Mouse (Mus musculus): ENCODE measurements at regions not wholly inside any gene's neighbourhood (a gene's known extent, or its start where the extent isn't known, plus 50 kb on each side); places are given as distances from the start of the nearest gene placed in this dataset.

DNA sequence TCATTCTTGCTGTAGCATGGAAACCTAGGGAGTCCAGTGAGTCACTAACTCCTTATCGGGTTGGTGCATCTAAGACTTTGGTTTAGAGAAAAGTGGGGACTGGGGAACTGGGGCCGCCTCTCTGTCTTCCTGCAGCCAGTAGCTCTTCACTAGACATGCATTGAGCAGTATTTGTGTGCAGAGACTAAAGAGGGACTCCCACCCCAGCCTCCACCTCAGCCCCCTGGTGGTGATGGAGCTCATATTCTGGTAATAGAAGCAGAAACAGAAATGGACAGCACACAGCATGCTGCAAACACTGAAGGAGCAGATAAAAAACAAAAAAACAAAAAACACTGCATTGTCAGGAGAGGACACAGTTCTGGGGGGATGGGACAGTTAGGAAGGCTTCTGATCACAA, 73.3 kb upstream of the Mgme1 start:
- peaks cover 3 to 11% of the 10 kb centered on the region in 2 experiments for H3K4me1 ChIP-seq (ENCODE audit: control insufficient read depth in 1 of 2, insufficient read depth in 2 of 2, low read length in 2 of 2)
- peak; percentile 66 for DNase-seq (ENCODE audit: low read depth, low spot score)

DNA sequence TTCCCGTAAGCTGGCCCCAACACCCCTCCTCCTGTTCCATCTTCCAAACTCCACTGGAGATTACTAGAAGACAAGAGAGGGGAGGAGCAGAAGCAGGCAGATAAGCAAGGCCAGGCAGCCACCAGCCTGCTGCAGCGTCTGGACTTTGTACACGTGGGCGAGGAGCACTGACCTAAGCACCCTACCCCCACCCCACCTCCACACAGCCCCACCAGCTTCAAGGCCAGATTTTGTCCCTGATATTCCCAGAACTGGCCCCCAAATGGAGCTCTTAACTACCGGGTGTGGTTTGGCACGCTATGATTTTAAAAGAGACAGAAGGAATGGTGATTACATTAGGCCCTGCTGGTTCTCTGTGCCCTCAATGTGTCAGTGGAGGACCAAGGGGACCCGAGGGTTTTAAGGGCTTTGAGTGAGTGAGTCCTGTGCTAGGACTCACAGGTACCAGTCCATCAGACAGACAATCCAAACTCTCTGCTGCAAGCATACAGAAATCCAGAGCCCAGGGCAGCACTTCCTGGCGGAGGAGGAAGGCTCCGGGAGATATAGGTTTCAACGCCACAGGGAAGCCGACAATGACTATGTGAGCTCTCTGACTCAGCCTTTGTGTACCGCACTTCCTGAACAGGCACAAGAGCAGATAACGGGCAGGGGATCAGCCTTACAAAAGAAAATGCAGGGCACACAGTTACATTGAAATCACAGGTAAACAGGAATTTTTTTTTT, 72.0 kb upstream of the Mgme1 start:
- Histone ChIP-seq H3K36me3 (ENCODE audit: control insufficient read depth in 1 of 2, insufficient read depth in 2 of 2, low read length in 2 of 2) (peaks cover 0 to 9% of the 10 kb centered on the region in 2 experiments; a peak in 2 of 4 replicates), H3K4me1 (ENCODE audit: control insufficient read depth in 1 of 2, insufficient read depth in 2 of 2, low read length in 2 of 2) (peaks cover 3 to 11% of the 10 kb centered on the region in 2 experiments), H3K27ac (ENCODE audit: control insufficient read depth, low read depth, low read length) (peak overlapping the region; percentile 94), H3K27me3 (ENCODE audit: control insufficient read depth in 1 of 2, insufficient read depth in 2 of 2, low read length in 2 of 2) (no peaks in the 10 kb centered on the region; a peak in 2 of 4 replicates), H3K9me3 (replicated peaks; ENCODE audit: insufficient read depth, low read length) (no peaks in the 10 kb centered on the region), H3K4me3 (ENCODE audit: control insufficient read depth in 1 of 2, insufficient read depth in 1 of 2, low read depth in 2 of 2, low read length in 2 of 2) (peak overlapping the region; percentile 46 to 61), H3K9ac (ENCODE audit: control insufficient read depth, low read depth, low read length, poor library complexity, severe bottlenecking) (peak overlapping the region; percentile 73), H3K79me2 (ENCODE audit: control insufficient read depth, insufficient read depth, low read length, poor library complexity) (no peaks in the 10 kb centered on the region; the same call in 1 of the 2 replicates)
- peak; percentile 92 for DNase-seq (ENCODE audit: low read depth, low spot score)
- peak; percentile 45; the same call in 1 of the 2 replicates for TF ChIP-seq TBP (IDR thresholded peaks at IDR 0.05; ENCODE audit: low read depth, low read length)
- peak; percentile 69 for TF ChIP-seq HCFC1 (IDR thresholded peaks at IDR 0.05; ENCODE audit: low read depth, low read length)
- TF ChIP-seq TAL1 (IDR thresholded peaks at IDR 0.05; ENCODE audit: low read length): peak; percentile 52
- peak; percentile 54; the same call in 1 of the 2 replicates for TF ChIP-seq TCF12 (IDR thresholded peaks at IDR 0.05; ENCODE audit: low read depth, low read length)
- peak; percentile 81 for TF ChIP-seq ZNF384 (IDR thresholded peaks at IDR 0.05; ENCODE audit: low read depth, low read length)
- TF ChIP-seq EP300 (IDR thresholded peaks at IDR 0.05; ENCODE audit: low read depth in 1 of 2, low read length in 2 of 2): peak; percentile 70 to 80
- 0 out of 2 replicates have a peak, but pooled peaks have one; percentile 42 for TF ChIP-seq NRF1 (IDR thresholded peaks at IDR 0.05; ENCODE audit: insufficient read depth, low read depth, low read length, poor library complexity, severe bottlenecking)
- no peak for TF ChIP-seq KAT2A (conservative IDR thresholded peaks at IDR 0.05; ENCODE audit: low read depth, low read length)
- peak; percentile 84 for TF ChIP-seq ELF1 (IDR thresholded peaks at IDR 0.05; ENCODE audit: low read depth, low read length)
- TF ChIP-seq GABPA (IDR thresholded peaks at IDR 0.05; ENCODE audit: low read depth, low read length): no peak
- TF ChIP-seq POLR2A (IDR thresholded peaks at IDR 0.05; ENCODE audit: control insufficient read depth in 1 of 2, insufficient read depth in 1 of 2, low read depth in 1 of 2, low read length in 2 of 2, poor library complexity in 1 of 2): peak; percentile 30 to 65; a peak in 2 of 4 replicates
- no peak for TF ChIP-seq MEF2A (IDR thresholded peaks at IDR 0.05; ENCODE audit: extremely low read depth, insufficient replicate concordance, low read depth, low read length, poor library complexity, severe bottlenecking)
- peak; percentile 56 for TF ChIP-seq RCOR1 (IDR thresholded peaks at IDR 0.05; ENCODE audit: low read depth, low read length)
- TF ChIP-seq MYB (IDR thresholded peaks at IDR 0.05; ENCODE audit: low read depth, low read length): 0 out of 2 replicates have a peak, but pooled peaks have one; percentile 33
- TF ChIP-seq CTCF (IDR thresholded peaks at IDR 0.05 in 2 of 3, conservative IDR thresholded peaks at IDR 0.05 in 1 of 3; ENCODE audit: control insufficient read depth in 1 of 3, insufficient read depth in 1 of 3, low read depth in 2 of 3, low read length in 3 of 3, poor library complexity in 1 of 3, severe bottlenecking in 1 of 3): no peak
- TF ChIP-seq GATA1 (IDR thresholded peaks at IDR 0.05; ENCODE audit: low read depth, low read length): peak; percentile 77
- 0 out of 2 replicates have a peak, but pooled peaks have one; percentile 43 for TF ChIP-seq JUND (IDR thresholded peaks at IDR 0.05; ENCODE audit: low read depth, low read length)
- TF ChIP-seq POLR2AphosphoS2 (IDR thresholded peaks at IDR 0.05; ENCODE audit: low read length): no peak
- peak; percentile 14; the same call in 1 of the 2 replicates for TF ChIP-seq MYC (IDR thresholded peaks at IDR 0.05; ENCODE audit: low read depth, low read length)
- TF ChIP-seq ETS1 (IDR thresholded peaks at IDR 0.05; ENCODE audit: low read depth, low read length): peak; percentile 61; the same call in 1 of the 2 replicates
- no peak for TF ChIP-seq POLR2AphosphoS5 (IDR thresholded peaks at IDR 0.05; ENCODE audit: borderline replicate concordance, low read depth, low read length)
- no peak for TF ChIP-seq RAD21 (IDR thresholded peaks at IDR 0.05; ENCODE audit: low read depth, low read length)

More for the DNA sequence above, 73.3 kb upstream of the Mgme1 start:
- no peak overlapping the region for H3K9ac ChIP-seq (ENCODE audit: control insufficient read depth, low read depth, low read length, poor library complexity, severe bottlenecking)
- no peaks in the 10 kb centered on the region for H3K9me3 ChIP-seq (replicated peaks; ENCODE audit: insufficient read depth, low read length)
- peaks cover 3 to 5% of the 10 kb centered on the region in 2 experiments for H3K27me3 ChIP-seq (ENCODE audit: control insufficient read depth in 1 of 2, insufficient read depth in 2 of 2, low read length in 2 of 2)
- no peak overlapping the region for H3K27ac ChIP-seq (ENCODE audit: control insufficient read depth, low read depth, low read length)
- H3K36me3 ChIP-seq (ENCODE audit: control insufficient read depth in 1 of 2, insufficient read depth in 2 of 2, low read length in 2 of 2): peaks cover 0 to 9% of the 10 kb centered on the region in 2 experiments; a peak in 2 of 4 replicates
- no peaks in the 10 kb centered on the region; the same call in 1 of the 2 replicates for H3K79me2 ChIP-seq (ENCODE audit: control insufficient read depth, insufficient read depth, low read length, poor library complexity)
- no peak for TF ChIP-seq POLR2A (IDR thresholded peaks at IDR 0.05; ENCODE audit: control insufficient read depth in 1 of 2, insufficient read depth in 1 of 2, low read depth in 1 of 2, low read length in 2 of 2, poor library complexity in 1 of 2)
- TF ChIP-seq CTCF (IDR thresholded peaks at IDR 0.05 in 2 of 3, conservative IDR thresholded peaks at IDR 0.05 in 1 of 3; ENCODE audit: control insufficient read depth in 1 of 3, insufficient read depth in 1 of 3, low read depth in 2 of 3, low read length in 3 of 3, poor library complexity in 1 of 3, severe bottlenecking in 1 of 3): peak; percentile 38 to 43 (median 39)
- no peak for TF ChIP-seq MEF2A (IDR thresholded peaks at IDR 0.05; ENCODE audit: extremely low read depth, insufficient replicate concordance, low read depth, low read length, poor library complexity, severe bottlenecking)
- TF ChIP-seq SIN3A (IDR thresholded peaks at IDR 0.05; ENCODE audit: low read length): peak; percentile 29; the same call in 1 of the 2 replicates
- no peak for TF ChIP-seq NRF1 (IDR thresholded peaks at IDR 0.05; ENCODE audit: insufficient read depth, low read depth, low read length, poor library complexity, severe bottlenecking)
- TF ChIP-seq MAX (IDR thresholded peaks at IDR 0.05; ENCODE audit: low read length): 0 out of 2 replicates have a peak, but pooled peaks have one; percentile 30
- peak; percentile 44 for TF ChIP-seq SMC3 (IDR thresholded peaks at IDR 0.05; ENCODE audit: low read depth, low read length)
- TF ChIP-seq E2F4 (IDR thresholded peaks at IDR 0.05; ENCODE audit: borderline replicate concordance, low read depth, low read length): no peak
- TF ChIP-seq ZC3H11A (IDR thresholded peaks at IDR 0.05; ENCODE audit: low read depth, low read length): no peak
- TF ChIP-seq ETS1 (IDR thresholded peaks at IDR 0.05; ENCODE audit: low read depth, low read length): 0 out of 2 replicates have a peak, but pooled peaks have one; percentile 6
- TF ChIP-seq RCOR1 (IDR thresholded peaks at IDR 0.05; ENCODE audit: low read depth, low read length): peak; percentile 49; the same call in 1 of the 2 replicates
- TF ChIP-seq GATA1 (IDR thresholded peaks at IDR 0.05; ENCODE audit: low read depth, low read length): peak; percentile 73
- no peak for TF ChIP-seq BHLHE40 (IDR thresholded peaks at IDR 0.05; ENCODE audit: borderline replicate concordance, low read depth, low read length)
- TF ChIP-seq EP300 (IDR thresholded peaks at IDR 0.05; ENCODE audit: low read depth in 1 of 2, low read length in 2 of 2): 0 out of 4 replicates have a peak, but pooled peaks of 1 of the 2 experiments have one; percentile 4
- 0 out of 4 replicates have a peak overlapping the region, but pooled peaks of 1 of the 2 experiments have one; percentile 3 for H3K4me3 ChIP-seq (ENCODE audit: control insufficient read depth in 1 of 2, insufficient read depth in 1 of 2, low read depth in 2 of 2, low read length in 2 of 2)
